Mouse (Mus musculus): ENCODE results near the gene Coro2b. TPM values are rescaled to one million over a fixed set of nuclear protein-coding genes. Genes with fewer than 3 reads are reported as not detected.

The Coro2b gene
- polyA plus RNA-seq (2016; fragmentation: Nextera tagmentation; extraction: Ambion mirVana), result 5.8 and 6.0 TPM in 2 replicates

DNA sequence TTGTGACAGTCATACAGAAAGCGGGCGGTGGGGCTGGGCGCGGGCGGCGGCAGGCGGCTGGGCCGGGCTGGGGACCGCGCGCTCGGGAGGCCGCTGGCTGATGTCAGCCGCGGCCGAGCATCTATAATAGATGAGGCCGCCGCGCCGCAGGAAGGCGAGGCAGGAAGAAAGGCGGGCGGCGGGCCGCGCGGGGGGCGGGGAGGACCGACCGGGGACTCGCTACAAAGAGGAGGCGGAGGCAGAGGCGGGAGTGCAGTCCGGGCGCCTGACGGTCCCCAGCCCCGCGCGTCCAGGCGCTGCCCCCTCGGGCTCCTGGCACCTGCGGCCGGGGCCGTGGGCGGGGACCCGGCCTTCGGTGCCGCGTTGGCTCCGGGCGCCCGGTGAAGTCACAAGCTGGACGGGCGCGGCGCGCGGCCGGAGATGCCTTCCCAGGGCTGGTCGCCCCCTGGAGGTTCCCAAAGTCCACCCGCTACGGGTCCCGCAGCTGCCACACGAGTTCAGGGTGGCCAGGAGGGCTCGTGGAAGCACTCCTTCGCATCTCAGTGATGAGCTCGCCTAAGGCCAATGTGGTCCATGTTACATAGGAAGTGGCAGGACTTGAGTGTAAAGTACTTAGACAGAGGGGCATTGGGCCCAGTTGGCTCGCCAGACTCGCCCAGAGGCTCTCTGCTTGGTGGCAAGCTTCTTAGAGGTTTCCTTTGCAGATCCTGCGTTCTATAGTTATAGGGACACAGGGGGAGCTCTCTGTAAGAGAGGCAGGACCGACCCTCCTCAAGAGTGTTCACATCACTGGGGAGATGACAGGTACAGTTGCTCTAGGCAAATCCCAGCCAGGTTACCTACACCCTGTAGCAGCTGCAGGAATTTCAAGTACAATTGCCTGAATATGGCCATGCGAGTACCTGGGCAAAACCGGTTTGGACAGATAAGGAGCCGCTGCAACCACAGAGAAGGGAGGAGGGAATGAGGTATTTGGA, at the start of gene Coro2b:
Coro2b (minus strand) TSS at position 390 of the 977 bp plus-strand sequence.
- WGBS, result 2% methylated on average over 74 of the region's 74 CpGs
- Histone ChIP-seq H3K9ac (peak within 1 kb of the TSS; percentile 74), H3K27ac (ENCODE audit: poor library complexity, severe bottlenecking) (no peak within 1 kb of the TSS), H3K36me3 (no peaks in the 10 kb centered on the region), H3K4me3 (peak within 1 kb of the TSS; percentile 66), H3K4me2 (peak within 1 kb of the TSS; percentile 85), H3K4me1 (replicated peaks) (peaks cover 10% of the 10 kb centered on the region), H3K9me3 (replicated peaks) (no peaks in the 10 kb centered on the region), H3K27me3 (replicated peaks) (peaks cover 28% of the 10 kb centered on the region)
- 0 out of 2 replicates have a peak, but pooled peaks have one; percentile 43 for ATAC-seq (ENCODE audit: insufficient number of reproducible peaks, low FRiP score)

DNA sequence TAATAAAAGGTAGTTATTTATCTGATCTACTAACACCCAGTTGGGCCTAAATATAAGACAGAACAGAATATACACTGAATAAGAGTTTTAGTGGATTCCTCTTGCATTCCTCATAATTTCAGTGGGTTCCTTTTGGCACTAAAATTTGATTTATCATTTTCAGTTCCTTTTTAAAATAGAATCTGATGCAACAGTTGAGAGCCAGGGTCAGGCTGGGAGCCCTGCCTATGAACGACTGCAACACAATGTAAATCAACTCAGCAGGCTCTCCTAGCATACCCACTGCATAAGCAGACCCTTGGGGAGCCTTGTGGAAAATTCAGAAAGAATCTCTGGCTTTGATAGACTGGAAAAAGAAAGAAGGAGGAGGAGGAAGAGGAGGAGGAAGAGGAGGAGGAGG, 40.7 kb upstream of the Coro2b start:
- Histone ChIP-seq H3K4me3 (no peak overlapping the region), H3K4me1 (replicated peaks) (no peaks in the 10 kb centered on the region), H3K27ac (ENCODE audit: poor library complexity, severe bottlenecking) (no peak overlapping the region), H3K27me3 (replicated peaks) (no peaks in the 10 kb centered on the region), H3K4me2 (no peak overlapping the region), H3K9ac (no peak overlapping the region), H3K36me3 (no peaks in the 10 kb centered on the region), H3K9me3 (replicated peaks) (0 out of 2 replicates have a peak, but pooled peaks cover 8% of the 10 kb centered on the region)
- 47% methylated on average over 1 of the region's 1 CpGs for WGBS
- no peak for ATAC-seq (ENCODE audit: insufficient number of reproducible peaks, low FRiP score)

DNA sequence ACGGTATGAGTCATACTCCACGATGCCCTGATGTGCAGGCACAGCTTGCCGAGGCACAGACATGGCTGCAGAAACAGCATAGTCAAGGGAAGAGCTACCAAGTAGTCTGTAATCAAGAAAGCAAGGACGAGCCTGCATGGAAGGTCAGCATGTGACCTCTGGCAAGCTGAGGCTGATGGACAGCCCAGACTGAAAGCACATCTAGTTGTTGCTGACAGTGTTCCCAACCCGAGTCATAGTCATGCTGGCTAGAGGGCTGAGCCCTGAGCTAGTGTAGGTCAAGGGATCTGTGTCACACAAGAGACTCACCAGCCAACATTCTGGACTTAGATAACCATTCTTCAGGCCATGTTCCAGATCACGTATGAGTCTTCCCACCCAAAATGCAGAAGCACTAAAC, 32.3 kb upstream of the Coro2b start:
- WGBS, result 78% methylated on average over 6 of the region's 6 CpGs

DNA sequence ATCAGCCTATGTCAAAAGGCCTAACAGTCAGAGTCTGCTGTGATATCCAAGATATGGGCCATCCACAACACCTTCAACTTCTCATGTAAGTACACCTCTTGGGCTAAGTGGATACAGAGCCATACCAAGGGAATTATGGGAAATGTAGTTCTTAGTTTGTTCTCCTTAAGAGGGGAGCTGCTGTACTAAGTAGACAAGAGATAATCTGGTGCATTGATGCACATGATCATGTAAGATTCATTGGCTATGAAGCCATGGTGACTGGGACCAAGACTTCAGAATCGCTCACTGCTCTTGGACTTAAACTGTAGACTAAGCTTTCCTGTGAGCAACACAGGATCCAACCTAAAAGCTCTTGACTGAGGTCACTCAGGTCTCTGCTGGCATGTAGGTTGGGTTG, 31.0 kb upstream of the Coro2b start:
- ATAC-seq (ENCODE audit: insufficient number of reproducible peaks, low FRiP score), result no peak
- WGBS, result 84% methylated on average over 1 of the region's 1 CpGs
- H3K9me3 ChIP-seq (replicated peaks), result peaks cover 11% of the 10 kb centered on the region
- no peak overlapping the region for H3K9ac ChIP-seq
- no peak overlapping the region for H3K4me3 ChIP-seq
- H3K27ac ChIP-seq (ENCODE audit: poor library complexity, severe bottlenecking), result no peak overlapping the region
- no peak overlapping the region for H3K4me2 ChIP-seq
- no peaks in the 10 kb centered on the region for H3K27me3 ChIP-seq (replicated peaks)
- no peaks in the 10 kb centered on the region for H3K36me3 ChIP-seq
- H3K4me1 ChIP-seq (replicated peaks), result no peaks in the 10 kb centered on the region

More for the DNA sequence above, 32.3 kb upstream of the Coro2b start:
- Histone ChIP-seq H3K4me3 (no peak overlapping the region), H3K36me3 (no peaks in the 10 kb centered on the region), H3K27ac (ENCODE audit: poor library complexity, severe bottlenecking) (no peak overlapping the region), H3K4me2 (no peak overlapping the region), H3K27me3 (replicated peaks) (no peaks in the 10 kb centered on the region), H3K9me3 (replicated peaks) (peaks cover 16% of the 10 kb centered on the region), H3K4me1 (replicated peaks) (no peaks in the 10 kb centered on the region), H3K9ac (no peak overlapping the region)
- no peak for ATAC-seq (ENCODE audit: insufficient number of reproducible peaks, low FRiP score)

DNA sequence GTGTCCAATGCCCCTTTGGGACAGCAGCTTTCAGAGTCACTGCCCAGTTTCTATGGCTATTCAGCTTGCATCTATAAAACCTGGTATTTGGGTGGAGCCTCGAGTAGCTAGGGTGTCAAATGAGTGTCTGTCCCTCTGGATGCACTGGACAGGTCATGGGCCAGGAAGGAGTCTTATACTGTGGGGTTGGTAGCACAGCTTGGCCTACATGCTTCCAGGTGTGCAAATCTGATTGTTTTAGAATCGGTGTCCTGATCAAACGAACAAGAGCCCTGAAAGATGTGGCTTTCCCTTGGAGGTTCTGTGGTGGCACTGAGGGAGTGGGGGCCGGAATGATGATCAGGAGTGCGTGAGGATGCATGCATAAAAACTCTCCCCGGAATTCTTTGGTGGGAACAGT, 25.4 kb upstream of the Coro2b start:
- Histone ChIP-seq H3K4me3 (no peak overlapping the region), H3K4me2 (no peak overlapping the region), H3K4me1 (replicated peaks) (peaks cover 3% of the 10 kb centered on the region), H3K36me3 (no peaks in the 10 kb centered on the region), H3K9ac (no peak overlapping the region), H3K27me3 (replicated peaks) (no peaks in the 10 kb centered on the region), H3K27ac (ENCODE audit: poor library complexity, severe bottlenecking) (no peak overlapping the region), H3K9me3 (replicated peaks) (peaks cover 6% of the 10 kb centered on the region)
- 86% methylated on average over 6 of the region's 6 CpGs for WGBS
- no peak for ATAC-seq (ENCODE audit: insufficient number of reproducible peaks, low FRiP score)

DNA sequence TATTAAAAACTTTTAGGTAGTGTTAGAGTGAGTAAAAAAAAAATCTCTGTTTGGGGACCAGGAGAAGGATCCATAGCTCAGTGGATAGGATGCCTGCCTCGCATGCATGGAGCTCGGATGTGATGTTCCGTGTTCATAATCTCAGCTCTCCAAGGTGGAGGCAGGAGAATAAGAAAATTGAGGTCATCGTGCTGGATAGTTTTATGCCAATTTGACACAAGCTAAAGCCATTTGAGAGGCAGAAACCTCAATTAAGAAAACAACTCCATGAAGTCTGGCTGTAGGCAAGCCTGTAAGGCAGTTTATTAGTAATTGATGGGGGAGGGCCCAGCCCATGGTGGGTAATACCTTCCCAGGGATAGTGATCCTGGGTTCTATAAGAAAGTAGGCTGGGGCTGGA, 23.6 kb upstream of the Coro2b start:
- 84% methylated on average over 4 of the region's 4 CpGs for WGBS
- peaks cover 9% of the 10 kb centered on the region for H3K4me1 ChIP-seq (replicated peaks)
- no peaks in the 10 kb centered on the region for H3K27me3 ChIP-seq (replicated peaks)
- no peak for ATAC-seq (ENCODE audit: insufficient number of reproducible peaks, low FRiP score)
- H3K9me3 ChIP-seq (replicated peaks), result peaks cover 4% of the 10 kb centered on the region
- no peaks in the 10 kb centered on the region for H3K36me3 ChIP-seq
- H3K9ac ChIP-seq, result no peak overlapping the region
- no peak overlapping the region for H3K27ac ChIP-seq (ENCODE audit: poor library complexity, severe bottlenecking)
- H3K4me3 ChIP-seq, result no peak overlapping the region
- H3K4me2 ChIP-seq, result no peak overlapping the region

DNA sequence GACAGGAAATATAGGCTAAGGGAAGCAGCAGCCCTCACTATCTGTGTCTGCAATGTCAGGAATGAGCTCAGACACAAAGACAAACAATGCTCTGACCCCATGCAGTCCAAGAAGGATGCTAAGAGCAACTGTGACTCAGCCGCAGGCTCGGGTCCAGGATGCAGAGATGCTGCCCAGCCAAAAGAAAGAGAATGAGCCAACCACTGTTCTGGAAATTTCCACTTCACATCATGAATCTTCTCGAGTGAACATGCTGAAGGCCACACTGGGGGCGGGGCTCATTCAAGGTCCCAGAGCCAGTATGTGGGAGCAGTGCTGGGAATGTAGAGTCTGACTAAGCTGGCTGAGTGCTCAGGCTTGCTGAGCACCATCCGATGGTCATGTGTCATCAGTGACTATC, 23.2 kb upstream of the Coro2b start:
- H3K36me3 ChIP-seq, result no peaks in the 10 kb centered on the region
- H3K27ac ChIP-seq (ENCODE audit: poor library complexity, severe bottlenecking), result no peak overlapping the region
- no peak overlapping the region for H3K4me3 ChIP-seq
- 51% methylated on average over 5 of the region's 5 CpGs for WGBS
- H3K4me2 ChIP-seq, result no peak overlapping the region
- no peaks in the 10 kb centered on the region for H3K27me3 ChIP-seq (replicated peaks)
- H3K4me1 ChIP-seq (replicated peaks), result peaks cover 9% of the 10 kb centered on the region
- no peaks in the 10 kb centered on the region for H3K9me3 ChIP-seq (replicated peaks)
- peak; percentile 61; the same call in 1 of the 2 replicates for ATAC-seq (ENCODE audit: insufficient number of reproducible peaks, low FRiP score)
- no peak overlapping the region for H3K9ac ChIP-seq

DNA sequence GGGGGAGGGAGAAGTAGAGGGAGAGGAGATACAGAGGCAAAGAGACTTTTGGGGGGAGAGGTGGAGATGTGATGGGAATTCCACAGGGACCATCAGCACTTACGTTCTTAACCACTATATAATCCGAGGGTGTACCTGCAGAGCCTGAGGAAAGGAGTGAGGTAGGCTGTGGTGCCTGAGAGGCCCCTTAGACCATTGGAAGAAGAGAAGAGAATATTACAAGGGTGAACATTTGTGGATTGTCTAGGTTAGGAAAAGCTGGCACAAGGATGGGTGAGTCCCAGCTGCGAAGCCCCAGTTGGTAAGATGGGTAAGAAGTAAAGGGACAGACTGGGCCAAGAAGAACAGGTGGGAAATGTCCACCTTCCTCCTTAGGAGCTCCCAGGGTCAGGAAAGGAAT, 22.6 kb upstream of the Coro2b start:
- H3K4me1 ChIP-seq (replicated peaks), result peaks cover 9% of the 10 kb centered on the region
- H3K4me2 ChIP-seq, result no peak overlapping the region
- H3K9ac ChIP-seq, result no peak overlapping the region
- 80% methylated on average over 3 of the region's 3 CpGs for WGBS
- H3K27ac ChIP-seq (ENCODE audit: poor library complexity, severe bottlenecking), result 0 out of 2 replicates have a peak overlapping the region, but pooled peaks have one; percentile 14
- H3K27me3 ChIP-seq (replicated peaks), result no peaks in the 10 kb centered on the region
- H3K4me3 ChIP-seq, result no peak overlapping the region
- H3K36me3 ChIP-seq, result no peaks in the 10 kb centered on the region
- no peak for ATAC-seq (ENCODE audit: insufficient number of reproducible peaks, low FRiP score)
- H3K9me3 ChIP-seq (replicated peaks), result no peaks in the 10 kb centered on the region

DNA sequence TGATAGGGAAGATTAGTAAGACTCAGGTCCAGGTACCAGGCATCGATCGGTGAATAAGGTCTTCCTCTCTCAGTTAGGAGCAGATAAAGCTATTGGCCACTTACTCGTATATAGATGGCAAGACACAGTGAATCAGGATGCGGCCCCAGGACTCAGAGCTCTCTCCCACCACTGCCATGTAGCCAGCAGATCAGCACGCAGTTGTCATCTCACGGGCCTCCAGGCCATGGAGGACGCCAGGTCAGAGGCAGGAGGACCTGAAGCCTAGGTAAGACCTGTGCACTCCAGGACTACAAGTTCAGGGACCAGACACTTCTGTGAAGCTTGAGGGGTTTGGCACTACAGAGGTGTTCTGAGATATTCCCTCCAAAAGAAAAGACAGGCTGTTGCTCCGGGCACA, 21.2 kb upstream of the Coro2b start:
- Histone ChIP-seq H3K4me1 (replicated peaks) (peaks cover 9% of the 10 kb centered on the region), H3K9ac (no peak overlapping the region), H3K4me3 (no peak overlapping the region), H3K4me2 (no peak overlapping the region), H3K9me3 (replicated peaks) (no peaks in the 10 kb centered on the region), H3K27ac (ENCODE audit: poor library complexity, severe bottlenecking) (no peak overlapping the region), H3K36me3 (no peaks in the 10 kb centered on the region), H3K27me3 (replicated peaks) (no peaks in the 10 kb centered on the region)
- ATAC-seq (ENCODE audit: insufficient number of reproducible peaks, low FRiP score), result no peak
- 87% methylated on average over 8 of the region's 8 CpGs for WGBS

DNA sequence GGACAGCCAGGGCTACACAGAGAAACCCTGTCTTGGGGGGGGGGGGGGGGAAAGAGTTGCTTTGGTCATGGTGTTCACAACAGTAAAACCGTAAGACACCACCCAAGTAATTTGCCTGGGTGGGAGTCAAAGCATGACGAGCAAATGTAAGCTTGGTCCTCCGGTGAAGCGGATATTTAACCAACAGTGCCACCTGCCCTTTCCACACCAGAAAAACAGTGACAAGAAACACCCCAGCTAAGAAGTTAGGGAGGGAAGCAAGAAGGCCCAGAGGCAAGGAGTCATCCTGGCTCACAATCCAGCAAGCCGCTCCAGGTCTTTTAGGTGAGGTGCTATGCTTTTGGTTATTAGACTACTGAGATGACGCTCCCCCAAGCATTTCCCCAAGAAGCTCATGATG, 19.9 kb upstream of the Coro2b start:
- WGBS, result 88% methylated on average over 6 of the region's 6 CpGs
- peaks cover 9% of the 10 kb centered on the region for H3K4me1 ChIP-seq (replicated peaks)
- H3K9me3 ChIP-seq (replicated peaks), result no peaks in the 10 kb centered on the region
- H3K9ac ChIP-seq, result no peak overlapping the region
- H3K36me3 ChIP-seq, result no peaks in the 10 kb centered on the region
- no peaks in the 10 kb centered on the region for H3K27me3 ChIP-seq (replicated peaks)
- no peak overlapping the region for H3K27ac ChIP-seq (ENCODE audit: poor library complexity, severe bottlenecking)
- ATAC-seq (ENCODE audit: insufficient number of reproducible peaks, low FRiP score), result no peak
- no peak overlapping the region for H3K4me2 ChIP-seq
- H3K4me3 ChIP-seq, result no peak overlapping the region

DNA sequence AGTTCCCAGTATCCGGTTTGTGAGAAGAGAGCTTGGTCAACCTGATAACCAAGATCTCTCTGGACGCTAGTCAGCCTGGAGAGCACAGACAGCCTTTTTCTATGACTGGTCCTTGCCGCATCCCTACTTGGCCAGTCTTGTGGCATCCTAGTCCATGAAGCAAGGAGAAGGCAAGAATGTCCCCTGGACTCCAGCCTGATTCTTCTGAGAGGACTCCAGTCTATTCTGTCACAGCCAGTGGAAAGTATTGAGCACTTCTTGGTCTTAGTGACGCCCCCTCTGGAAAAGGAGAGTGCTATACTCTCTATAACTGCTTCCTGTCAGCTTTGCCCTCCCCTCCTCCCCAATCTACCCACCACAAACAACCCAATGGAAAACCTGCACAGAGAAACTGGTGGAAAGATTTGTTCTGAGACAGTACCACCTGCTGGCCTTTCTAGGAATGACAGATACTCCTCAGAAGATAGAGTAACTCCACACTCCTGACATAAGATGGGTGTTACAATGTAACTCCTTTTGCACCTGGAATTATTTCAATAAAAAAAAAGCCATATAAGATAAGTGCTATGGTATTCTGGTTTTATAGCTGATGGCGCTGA, 18.5 kb upstream of the Coro2b start:
- WGBS, result 56% methylated on average over 5 of the region's 5 CpGs
- no peak overlapping the region for H3K4me2 ChIP-seq
- no peak for ATAC-seq (ENCODE audit: insufficient number of reproducible peaks, low FRiP score)

More for the DNA sequence above, 18.5 kb upstream of the Coro2b start:
- Histone ChIP-seq H3K36me3 (no peaks in the 10 kb centered on the region), H3K4me1 (replicated peaks) (peaks cover 9% of the 10 kb centered on the region), H3K27ac (ENCODE audit: poor library complexity, severe bottlenecking) (no peak overlapping the region), H3K4me3 (no peak overlapping the region), H3K9me3 (replicated peaks) (no peaks in the 10 kb centered on the region), H3K27me3 (replicated peaks) (no peaks in the 10 kb centered on the region), H3K9ac (no peak overlapping the region)

Data from heart, embryonic 12.5 days (tissue).